Mouse (Mus musculus): ENCODE measurements around the gene Tas1r1. TPM values are rescaled to one million over a fixed set of nuclear protein-coding genes. Genes with fewer than 3 reads are reported as not detected.
A peak's percentile ranks its signal among the peaks of the same experiment; 100 is the strongest.

Gene Tas1r1
- not detected in 2 replicates for polyA plus RNA-seq (2012)

DNA sequence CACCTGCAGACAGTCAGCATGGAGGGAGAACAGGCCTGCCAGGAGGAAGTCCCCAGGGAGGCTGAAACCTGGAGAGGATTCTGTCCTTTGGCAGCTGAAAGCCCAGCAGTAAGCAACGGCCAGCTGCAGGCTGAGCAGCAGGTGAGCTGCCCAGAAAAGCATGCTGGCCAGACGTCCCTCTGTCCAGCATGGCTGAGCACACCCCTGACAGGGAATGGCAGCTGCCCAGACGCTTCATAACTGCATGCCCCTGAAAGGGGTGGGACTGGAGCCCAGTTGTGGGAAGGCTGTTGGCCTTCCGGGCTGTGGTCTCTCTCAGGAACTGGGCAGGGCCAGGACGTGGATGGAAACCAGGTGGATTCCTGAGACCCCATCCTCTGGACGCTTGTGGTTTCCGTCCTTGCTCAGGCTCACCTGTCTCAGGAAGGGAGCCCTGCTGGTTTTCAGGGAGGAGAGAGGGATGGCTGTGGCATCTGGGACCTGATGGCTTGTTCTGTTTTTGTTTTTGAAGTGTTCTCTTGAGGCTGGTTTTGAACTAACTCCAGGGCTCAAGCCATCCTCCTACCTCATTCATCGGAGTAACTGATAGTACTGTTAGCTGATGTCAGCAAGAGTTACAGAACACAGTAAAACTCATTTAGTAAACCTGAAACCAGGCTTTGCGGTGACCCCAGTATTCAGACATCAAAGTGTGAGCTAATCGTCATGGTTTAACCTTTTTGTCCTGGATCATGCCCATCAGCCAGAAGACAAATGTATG is at the start of gene Tas1r1:
TSS of gene Tas1r1 (minus strand) at position 344 of the 760 bp plus-strand sequence.
- Histone ChIP-seq H3K27me3 (ENCODE audit: control insufficient read depth) (no peaks in the 10 kb centered on the region), H3K9me3 (ENCODE audit: control insufficient read depth, low read length) (no peaks in the 10 kb centered on the region), H3K36me3 (ENCODE audit: control insufficient read depth) (peaks cover 26% of the 10 kb centered on the region), H3K4me1 (ENCODE audit: control insufficient read depth) (peaks cover 42% of the 10 kb centered on the region), H3K4me3 (replicated peaks) (peak within 1 kb of the TSS; percentile 91)
- TF ChIP-seq TAL1 (IDR thresholded peaks at IDR 0.05; ENCODE audit: low read length) (no peak), GATA1 (IDR thresholded peaks at IDR 0.05; ENCODE audit: low read length) (no peak)

GRCm38 (mm10) chr4:152088133-152088532 is 49.8 kb upstream of the Tas1r1 start:
- Histone ChIP-seq H3K9me3 (ENCODE audit: control insufficient read depth, low read length) (peaks cover 6% of the 10 kb centered on the region), H3K4me1 (ENCODE audit: control insufficient read depth) (peaks cover 81% of the 10 kb centered on the region), H3K36me3 (ENCODE audit: control insufficient read depth) (peaks cover 44% of the 10 kb centered on the region), H3K4me3 (replicated peaks) (peak overlapping the region; percentile 85), H3K27me3 (ENCODE audit: control insufficient read depth) (peaks cover 18% of the 10 kb centered on the region)
- TF ChIP-seq TAL1 (IDR thresholded peaks at IDR 0.05; ENCODE audit: low read length) (no peak), GATA1 (IDR thresholded peaks at IDR 0.05; ENCODE audit: low read length) (no peak)

GRCm38 (mm10) chr4:152087211-152088081 is 49.1 kb upstream of the Tas1r1 start:
- H3K27me3 ChIP-seq (ENCODE audit: control insufficient read depth), result peaks cover 18% of the 10 kb centered on the region
- TF ChIP-seq TAL1 (IDR thresholded peaks at IDR 0.05; ENCODE audit: low read length), result no peak
- TF ChIP-seq GATA1 (IDR thresholded peaks at IDR 0.05; ENCODE audit: low read length), result peak; percentile 58; the same call in 1 of the 2 replicates
- H3K9me3 ChIP-seq (ENCODE audit: control insufficient read depth, low read length), result peaks cover 6% of the 10 kb centered on the region
- peaks cover 41% of the 10 kb centered on the region for H3K36me3 ChIP-seq (ENCODE audit: control insufficient read depth)
- H3K4me1 ChIP-seq (ENCODE audit: control insufficient read depth), result peaks cover 74% of the 10 kb centered on the region
- peak overlapping the region; percentile 85 for H3K4me3 ChIP-seq (replicated peaks)

GRCm38 (mm10) chr4:152086505-152087210 is 48.3 kb upstream of the Tas1r1 start:
- Histone ChIP-seq H3K27me3 (ENCODE audit: control insufficient read depth) (peaks cover 18% of the 10 kb centered on the region), H3K4me1 (ENCODE audit: control insufficient read depth) (peaks cover 66% of the 10 kb centered on the region)

DNA sequence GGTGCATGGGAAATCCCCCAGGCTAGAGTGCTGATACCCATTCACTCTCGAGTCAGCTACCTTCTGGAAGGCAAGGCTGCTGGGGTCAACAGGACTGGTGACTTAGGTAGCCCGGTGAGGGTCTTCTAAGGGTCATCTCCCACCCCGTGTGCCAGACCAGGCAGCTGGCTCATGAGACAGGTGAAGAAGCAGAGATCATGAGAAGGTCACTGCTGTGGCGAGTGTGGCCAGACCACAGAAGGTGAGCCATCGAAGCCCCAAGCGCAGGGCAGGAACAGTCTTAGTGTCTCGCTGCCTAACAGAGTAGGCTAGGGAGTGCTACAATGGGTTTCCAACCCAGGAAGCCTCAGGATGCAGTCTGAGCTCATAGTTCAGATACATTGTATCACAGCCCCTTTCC is 46.2 kb upstream of the Tas1r1 start:
- Histone ChIP-seq H3K9me3 (ENCODE audit: control insufficient read depth, low read length) (peaks cover 6% of the 10 kb centered on the region), H3K4me1 (ENCODE audit: control insufficient read depth) (peaks cover 47% of the 10 kb centered on the region), H3K4me3 (replicated peaks) (no peak overlapping the region), H3K27me3 (ENCODE audit: control insufficient read depth) (peaks cover 18% of the 10 kb centered on the region), H3K36me3 (ENCODE audit: control insufficient read depth) (peaks cover 16% of the 10 kb centered on the region)
- TF ChIP-seq TAL1 (IDR thresholded peaks at IDR 0.05; ENCODE audit: low read length), result no peak
- no peak for TF ChIP-seq GATA1 (IDR thresholded peaks at IDR 0.05; ENCODE audit: low read length)

More at GRCm38 (mm10) chr4:152086505-152087210, 48.3 kb upstream of the Tas1r1 start:
- peak overlapping the region; percentile 85 for H3K4me3 ChIP-seq (replicated peaks)
- H3K9me3 ChIP-seq (ENCODE audit: control insufficient read depth, low read length), result peaks cover 6% of the 10 kb centered on the region
- H3K36me3 ChIP-seq (ENCODE audit: control insufficient read depth), result peaks cover 36% of the 10 kb centered on the region
- TF ChIP-seq GATA1 (IDR thresholded peaks at IDR 0.05; ENCODE audit: low read length) (no peak), TAL1 (IDR thresholded peaks at IDR 0.05; ENCODE audit: low read length) (no peak)

DNA sequence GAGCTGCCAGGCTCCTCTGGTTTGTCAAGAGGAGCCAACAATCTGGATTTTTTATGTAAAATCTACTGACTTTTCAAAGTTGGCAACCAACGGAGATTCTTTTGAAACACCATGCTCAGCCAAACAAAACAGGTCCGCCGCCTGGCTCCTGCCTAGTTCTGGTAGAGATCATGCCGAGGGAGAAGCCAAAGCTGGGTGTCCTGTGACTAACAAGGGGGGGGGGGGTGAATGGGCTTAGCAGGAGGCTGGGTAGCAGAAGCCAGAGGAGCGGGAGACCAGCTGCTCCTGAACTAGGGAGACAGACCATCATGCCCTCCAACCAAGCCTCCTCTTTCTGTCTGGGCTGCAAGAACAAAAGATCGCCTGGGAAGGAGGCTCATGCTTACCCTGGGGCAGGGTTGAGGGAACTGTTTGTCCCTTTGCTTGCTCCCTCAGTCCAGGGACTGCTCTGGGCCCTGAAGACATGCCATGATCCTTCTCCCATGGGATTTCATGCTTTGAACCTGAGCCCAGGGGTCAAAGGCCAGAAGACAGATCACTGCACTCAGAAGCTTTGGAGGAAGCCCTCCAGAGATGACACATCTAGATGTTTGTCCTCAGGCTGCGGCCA is 45.3 kb upstream of the Tas1r1 start:
- peaks cover 38% of the 10 kb centered on the region for H3K4me1 ChIP-seq (ENCODE audit: control insufficient read depth)
- H3K27me3 ChIP-seq (ENCODE audit: control insufficient read depth), result peaks cover 18% of the 10 kb centered on the region
- TF ChIP-seq TAL1 (IDR thresholded peaks at IDR 0.05; ENCODE audit: low read length), result no peak
- no peak for TF ChIP-seq GATA1 (IDR thresholded peaks at IDR 0.05; ENCODE audit: low read length)
- H3K36me3 ChIP-seq (ENCODE audit: control insufficient read depth), result peaks cover 7% of the 10 kb centered on the region
- no peak overlapping the region for H3K4me3 ChIP-seq (replicated peaks)
- H3K9me3 ChIP-seq (ENCODE audit: control insufficient read depth, low read length), result peaks cover 6% of the 10 kb centered on the region

DNA sequence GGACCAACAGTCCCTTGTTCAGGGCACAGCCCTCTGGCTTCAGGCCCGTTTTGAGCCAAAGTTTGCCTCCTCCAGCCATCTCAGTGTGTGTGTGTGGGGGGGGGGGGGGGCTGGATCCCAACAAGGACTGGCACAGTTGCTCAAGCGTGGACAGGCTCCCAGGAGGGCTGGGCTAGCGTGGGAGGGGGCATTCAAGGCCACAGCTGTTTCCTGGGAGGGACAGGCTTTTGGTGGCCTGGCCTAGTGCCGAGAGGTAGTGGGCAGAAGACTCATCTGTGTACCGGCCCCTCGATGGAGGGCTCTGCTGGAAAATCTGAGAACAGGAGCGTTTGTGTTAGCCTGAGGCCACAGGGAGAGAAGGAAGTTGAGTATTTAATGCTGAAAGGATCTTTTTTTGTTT is 41.6 kb upstream of the Tas1r1 start:
- no peak for TF ChIP-seq GATA1 (IDR thresholded peaks at IDR 0.05; ENCODE audit: low read length)
- TF ChIP-seq TAL1 (IDR thresholded peaks at IDR 0.05; ENCODE audit: low read length), result no peak
- H3K36me3 ChIP-seq (ENCODE audit: control insufficient read depth), result no peaks in the 10 kb centered on the region
- H3K4me1 ChIP-seq (ENCODE audit: control insufficient read depth), result peaks cover 16% of the 10 kb centered on the region
- H3K9me3 ChIP-seq (ENCODE audit: control insufficient read depth, low read length), result no peaks in the 10 kb centered on the region
- H3K4me3 ChIP-seq (replicated peaks), result no peak overlapping the region
- peaks cover 12% of the 10 kb centered on the region for H3K27me3 ChIP-seq (ENCODE audit: control insufficient read depth)

DNA sequence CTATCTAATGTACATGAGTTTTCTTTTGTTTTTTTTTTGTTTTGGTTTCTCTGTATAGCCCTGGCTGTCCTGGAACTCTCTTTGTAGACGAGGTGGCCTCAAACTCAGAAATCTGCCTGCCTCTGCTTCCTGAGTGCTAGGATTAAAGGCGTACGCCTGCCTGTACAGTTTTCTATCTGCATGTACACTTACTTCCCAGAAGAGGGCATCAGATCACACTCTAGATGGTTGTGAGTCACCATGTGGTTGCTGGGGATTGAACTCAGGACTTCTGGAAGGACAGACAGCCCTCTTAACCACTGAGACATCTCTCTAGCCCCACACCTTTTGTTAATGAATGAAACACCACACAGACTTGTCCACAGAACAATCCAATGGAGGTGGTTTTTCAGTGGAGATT is 40.9 kb upstream of the Tas1r1 start:
- H3K4me1 ChIP-seq (ENCODE audit: control insufficient read depth), result peaks cover 11% of the 10 kb centered on the region
- H3K9me3 ChIP-seq (ENCODE audit: control insufficient read depth, low read length), result peaks cover 4% of the 10 kb centered on the region; the same call in 1 of the 2 replicates
- H3K4me3 ChIP-seq (replicated peaks), result no peak overlapping the region
- H3K27me3 ChIP-seq (ENCODE audit: control insufficient read depth), result peaks cover 7% of the 10 kb centered on the region
- TF ChIP-seq GATA1 (IDR thresholded peaks at IDR 0.05; ENCODE audit: low read length), result no peak
- no peak for TF ChIP-seq TAL1 (IDR thresholded peaks at IDR 0.05; ENCODE audit: low read length)
- H3K36me3 ChIP-seq (ENCODE audit: control insufficient read depth), result no peaks in the 10 kb centered on the region

Data from erythroblast, embryonic 14.5 days (primary cell).